Mouse (Mus musculus): Measurements from ENCODE around the gene Ncapg.
"Not testable (repeated sequence)": the region's sequence is repeated elsewhere in the genome, so short reads cannot be mapped to it uniquely, and the experiment has no call there.

Ncapg gene

GRCm38 (mm10) chr5:45669598-45670279 lies at the start of gene Ncapg:
Gene Ncapg, plus strand, starts transcription at chr5:45669919.
- peak; percentile 100 for DNase-seq (ENCODE audit: low spot score)

- DNase-seq (ENCODE audit: low spot score): no peak
Measured at GRCm38 (mm10) chr5:45621511-45621910, 48.2 kb upstream of the Ncapg start.

- no peak for DNase-seq (ENCODE audit: low spot score)
Measured at GRCm38 (mm10) chr5:45627771-45628170, 41.9 kb upstream of the Ncapg start.

- no peak for DNase-seq (ENCODE audit: low spot score)
Measured at GRCm38 (mm10) chr5:45629470-45629869, 40.2 kb upstream of the Ncapg start.

- DNase-seq (ENCODE audit: low spot score): no peak
Measured at GRCm38 (mm10) chr5:45638378-45638777, 31.3 kb upstream of the Ncapg start.

GRCm38 (mm10) chr5:45638806-45639714 lies 30.7 kb upstream of the Ncapg start, which contains the start of gene Fam184b:
Gene Fam184b, minus strand, starts transcription at chr5:45639614.
- peak; percentile 4 for DNase-seq (ENCODE audit: low spot score)

- no peak for DNase-seq (ENCODE audit: low spot score)
Measured at GRCm38 (mm10) chr5:45639715-45640092, 30.0 kb upstream of the Ncapg start.

GRCm38 (mm10) chr5:45651026-45651703 lies 18.6 kb upstream of the Ncapg start:
- DNase-seq (ENCODE audit: low spot score): no peak

- DNase-seq (ENCODE audit: low spot score): not testable (repeated sequence)
Measured at GRCm38 (mm10) chr5:45658406-45658805, 11.3 kb upstream of the Ncapg start.

GRCm38 (mm10) chr5:45668324-45668723 lies 1.4 kb upstream of the Ncapg start:
- no peak for DNase-seq (ENCODE audit: low spot score)

GRCm38 (mm10) chr5:45668831-45669230 lies 888 bp upstream of the Ncapg start:
- DNase-seq (ENCODE audit: low spot score): no peak

GRCm38 (mm10) chr5:45669234-45669597 lies 503 bp upstream of the Ncapg start:
- DNase-seq (ENCODE audit: low spot score): no peak

GRCm38 (mm10) chr5:45670280-45670670 lies 556 bp downstream of the Ncapg start:
- DNase-seq (ENCODE audit: low spot score): no peak

GRCm38 (mm10) chr5:45670894-45671494 lies 1.3 kb downstream of the Ncapg start:
- no peak for DNase-seq (ENCODE audit: low spot score)

- no peak for DNase-seq (ENCODE audit: low spot score)
Measured at GRCm38 (mm10) chr5:45675032-45675431, 5.3 kb downstream of the Ncapg start.

GRCm38 (mm10) chr5:45677639-45678038 lies 7.9 kb downstream of the Ncapg start:
- no peak for DNase-seq (ENCODE audit: low spot score)

GRCm38 (mm10) chr5:45679955-45680354 lies 10.2 kb downstream of the Ncapg start:
- DNase-seq (ENCODE audit: low spot score): no peak

GRCm38 (mm10) chr5:45683388-45683787 lies 13.7 kb downstream of the Ncapg start:
- no peak for DNase-seq (ENCODE audit: low spot score)

GRCm38 (mm10) chr5:45685243-45685642 lies 15.5 kb downstream of the Ncapg start:
- DNase-seq (ENCODE audit: low spot score): no peak

- DNase-seq (ENCODE audit: low spot score): no peak
Measured at GRCm38 (mm10) chr5:45686223-45686622, 16.5 kb downstream of the Ncapg start.

- DNase-seq (ENCODE audit: low spot score): no peak
Measured at GRCm38 (mm10) chr5:45689152-45689551, 19.4 kb downstream of the Ncapg start.

GRCm38 (mm10) chr5:45690802-45691201 lies 21.1 kb downstream of the Ncapg start:
- no peak for DNase-seq (ENCODE audit: low spot score)
